Mouse (Mus musculus): ENCODE measurements around the gene 2300003K06Rik. TPM values are rescaled to one million over a fixed set of nuclear protein-coding genes. Genes with fewer than 3 reads are reported as not detected.
"Not testable (repeated sequence)": the region's sequence is repeated elsewhere in the genome, so short reads cannot be mapped to it uniquely, and the experiment has no call there.

Gene 2300003K06Rik
- not detected in 2 replicates for polyA plus RNA-seq (2015; fragmentation: Nextera tagmentation; extraction: Ambion mirVana)

GRCm38 (mm10) chr11:99837966-99838365 is at the start of gene 2300003K06Rik:
TSS of gene 2300003K06Rik (minus strand) at chr11:99838066.
- H3K27ac ChIP-seq (ENCODE audit: low read length): no peak within 1 kb of the TSS
- no peak within 1 kb of the TSS for H3K4me3 ChIP-seq (ENCODE audit: low read depth, low read length)
- WGBS: 79% methylated on average over 1 of the region's 1 CpGs
- H3K4me1 ChIP-seq (ENCODE audit: control insufficient read depth, insufficient read depth, low read length): no peaks in the 10 kb centered on the region
- no peaks in the 10 kb centered on the region for H3K9me3 ChIP-seq (replicated peaks; ENCODE audit: control insufficient read depth, low read length, poor library complexity, severe bottlenecking)
- no peaks in the 10 kb centered on the region for H3K27me3 ChIP-seq (ENCODE audit: control insufficient read depth, insufficient read depth, low read depth, low read length)
- no peak within 1 kb of the TSS for H3K9ac ChIP-seq (ENCODE audit: low read depth, low read length)
- no peaks in the 10 kb centered on the region for H3K36me3 ChIP-seq (ENCODE audit: control insufficient read depth, insufficient read depth, low read length)
- H3K4me2 ChIP-seq (ENCODE audit: low read length): no peak within 1 kb of the TSS
- no peak for ATAC-seq

DNA sequence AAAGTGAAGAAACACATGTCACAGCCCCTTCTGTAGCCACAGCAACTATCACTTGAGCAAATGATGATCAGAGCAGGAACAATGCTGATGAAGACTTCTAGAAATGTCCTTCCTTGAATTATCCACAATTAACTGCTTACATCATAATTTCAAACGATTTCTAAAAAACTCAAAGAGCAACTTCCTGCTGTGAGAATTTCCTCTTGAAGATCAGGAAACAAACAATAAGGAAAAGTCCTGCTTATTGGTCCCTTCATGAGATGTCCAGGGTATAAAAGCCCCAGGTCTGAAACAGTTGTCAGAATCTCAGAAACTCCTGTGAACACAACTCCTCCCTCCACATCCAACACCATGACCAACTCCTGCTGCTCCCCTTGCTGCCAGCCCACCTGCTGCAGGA is 41.0 kb upstream of the 2300003K06Rik start, which contains the start of gene Gm11567:
Gene Gm11567 (plus strand): TSS at position 301 of the 400 bp plus-strand sequence.
- H3K4me2 ChIP-seq (ENCODE audit: low read length); H3K4me1 ChIP-seq (ENCODE audit: control insufficient read depth, insufficient read depth, low read length); H3K27ac ChIP-seq (ENCODE audit: low read length); H3K4me3 ChIP-seq (ENCODE audit: low read depth, low read length); H3K36me3 ChIP-seq (ENCODE audit: control insufficient read depth, insufficient read depth, low read length); H3K9ac ChIP-seq (ENCODE audit: low read depth, low read length); H3K9me3 ChIP-seq (replicated peaks; ENCODE audit: control insufficient read depth, low read length, poor library complexity, severe bottlenecking); H3K27me3 ChIP-seq (ENCODE audit: control insufficient read depth, insufficient read depth, low read depth, low read length); ATAC-seq: not testable (repeated sequence)
- 52% methylated on average over 1 of the region's 1 CpGs for WGBS

DNA sequence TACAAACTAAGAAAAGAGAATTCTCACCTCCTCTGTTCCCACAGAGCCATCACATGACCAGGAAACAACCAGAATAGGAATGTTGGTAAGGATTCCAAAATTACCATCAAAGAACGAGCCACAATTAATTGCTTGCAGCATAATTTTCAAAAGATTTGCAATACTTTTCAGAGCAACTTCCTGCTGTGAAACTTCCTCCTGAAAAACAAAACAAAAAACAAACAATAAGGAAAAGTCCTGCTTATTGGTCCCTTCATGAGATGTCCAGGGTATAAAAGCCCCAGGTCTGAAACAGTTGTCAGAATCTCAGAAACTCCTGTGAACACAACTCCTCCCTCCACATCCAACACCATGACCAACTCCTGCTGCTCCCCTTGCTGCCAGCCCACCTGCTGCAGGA is 35.2 kb upstream of the 2300003K06Rik start, which contains the start of gene Krtap9-1:
Gene Krtap9-1 (plus strand): TSS at position 301 of the 400 bp plus-strand sequence.
- not testable (repeated sequence) for H3K4me1 ChIP-seq (ENCODE audit: control insufficient read depth, insufficient read depth, low read length); H3K27ac ChIP-seq (ENCODE audit: low read length); ATAC-seq; H3K36me3 ChIP-seq (ENCODE audit: control insufficient read depth, insufficient read depth, low read length); H3K4me3 ChIP-seq (ENCODE audit: low read depth, low read length); H3K9ac ChIP-seq (ENCODE audit: low read depth, low read length); H3K27me3 ChIP-seq (ENCODE audit: control insufficient read depth, insufficient read depth, low read depth, low read length); H3K4me2 ChIP-seq (ENCODE audit: low read length); H3K9me3 ChIP-seq (replicated peaks; ENCODE audit: control insufficient read depth, low read length, poor library complexity, severe bottlenecking)
- WGBS: 92% methylated on average over 1 of the region's 1 CpGs

GRCm38 (mm10) chr11:99864176-99864575 is 26.3 kb upstream of the 2300003K06Rik start, which contains the start of gene Gm11559:
TSS of gene Gm11559 (plus strand) at chr11:99864476.
- not testable (repeated sequence) for H3K4me3 ChIP-seq (ENCODE audit: low read depth, low read length); H3K4me2 ChIP-seq (ENCODE audit: low read length); H3K9me3 ChIP-seq (replicated peaks; ENCODE audit: control insufficient read depth, low read length, poor library complexity, severe bottlenecking); H3K4me1 ChIP-seq (ENCODE audit: control insufficient read depth, insufficient read depth, low read length); H3K27me3 ChIP-seq (ENCODE audit: control insufficient read depth, insufficient read depth, low read depth, low read length); H3K36me3 ChIP-seq (ENCODE audit: control insufficient read depth, insufficient read depth, low read length); H3K9ac ChIP-seq (ENCODE audit: low read depth, low read length); H3K27ac ChIP-seq (ENCODE audit: low read length); ATAC-seq
- 70% methylated on average over 1 of the region's 1 CpGs for WGBS

GRCm38 (mm10) chr11:99858761-99859160 is 20.9 kb upstream of the 2300003K06Rik start:
- no peak overlapping the region for H3K9ac ChIP-seq (ENCODE audit: low read depth, low read length)
- H3K4me2 ChIP-seq (ENCODE audit: low read length): no peak overlapping the region
- ATAC-seq: no peak
- no peaks in the 10 kb centered on the region for H3K36me3 ChIP-seq (ENCODE audit: control insufficient read depth, insufficient read depth, low read length)
- H3K9me3 ChIP-seq (replicated peaks; ENCODE audit: control insufficient read depth, low read length, poor library complexity, severe bottlenecking): no peaks in the 10 kb centered on the region
- no peaks in the 10 kb centered on the region for H3K27me3 ChIP-seq (ENCODE audit: control insufficient read depth, insufficient read depth, low read depth, low read length)
- H3K27ac ChIP-seq (ENCODE audit: low read length): no peak overlapping the region
- WGBS: 71% methylated on average over 2 of the region's 2 CpGs
- peaks cover 3% of the 10 kb centered on the region; the same call in 1 of the 2 replicates for H3K4me1 ChIP-seq (ENCODE audit: control insufficient read depth, insufficient read depth, low read length)
- no peak overlapping the region for H3K4me3 ChIP-seq (ENCODE audit: low read depth, low read length)

DNA sequence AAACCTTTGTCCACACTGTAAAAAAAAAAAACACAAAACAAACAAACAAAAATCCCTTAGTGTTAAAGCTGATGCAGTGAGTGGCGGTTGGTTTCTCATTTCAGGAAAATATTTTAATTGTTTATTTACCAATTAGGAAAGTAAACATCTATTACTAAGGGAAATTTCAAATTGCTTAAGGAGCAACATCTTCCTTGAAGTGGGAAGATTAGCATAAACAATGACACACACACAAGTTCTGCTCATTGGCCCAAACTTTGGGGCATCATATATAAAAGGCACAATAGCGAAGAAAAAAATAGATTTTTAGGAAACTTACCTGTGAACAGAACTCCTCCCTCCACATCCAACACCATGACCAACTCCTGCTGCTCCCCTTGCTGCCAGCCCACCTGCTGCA is 19.8 kb upstream of the 2300003K06Rik start, which contains the start of gene Gm11568:
Gene Gm11568 (plus strand): TSS at position 301 of the 400 bp plus-strand sequence.
- Histone ChIP-seq H3K4me1 (ENCODE audit: control insufficient read depth, insufficient read depth, low read length) (peaks cover 3% of the 10 kb centered on the region; the same call in 1 of the 2 replicates), H3K27me3 (ENCODE audit: control insufficient read depth, insufficient read depth, low read depth, low read length) (no peaks in the 10 kb centered on the region), H3K4me3 (ENCODE audit: low read depth, low read length) (no peak within 1 kb of the TSS), H3K36me3 (ENCODE audit: control insufficient read depth, insufficient read depth, low read length) (no peaks in the 10 kb centered on the region), H3K9me3 (replicated peaks; ENCODE audit: control insufficient read depth, low read length, poor library complexity, severe bottlenecking) (no peaks in the 10 kb centered on the region), H3K27ac (ENCODE audit: low read length) (no peak within 1 kb of the TSS), H3K4me2 (ENCODE audit: low read length) (no peak within 1 kb of the TSS), H3K9ac (ENCODE audit: low read depth, low read length) (no peak within 1 kb of the TSS)
- 91% methylated on average over 2 of the region's 2 CpGs for WGBS
- no peak for ATAC-seq

GRCm38 (mm10) chr11:99854121-99854520 is 16.3 kb upstream of the 2300003K06Rik start:
- no peaks in the 10 kb centered on the region for H3K27me3 ChIP-seq (ENCODE audit: control insufficient read depth, insufficient read depth, low read depth, low read length)
- no peak overlapping the region for H3K27ac ChIP-seq (ENCODE audit: low read length)
- WGBS: 62% methylated on average over 3 of the region's 3 CpGs
- no peaks in the 10 kb centered on the region for H3K9me3 ChIP-seq (replicated peaks; ENCODE audit: control insufficient read depth, low read length, poor library complexity, severe bottlenecking)
- no peak overlapping the region for H3K9ac ChIP-seq (ENCODE audit: low read depth, low read length)
- peaks cover 3% of the 10 kb centered on the region; the same call in 1 of the 2 replicates for H3K4me1 ChIP-seq (ENCODE audit: control insufficient read depth, insufficient read depth, low read length)
- ATAC-seq: 0 out of 2 replicates have a peak, but pooled peaks have one; percentile 42
- no peaks in the 10 kb centered on the region for H3K36me3 ChIP-seq (ENCODE audit: control insufficient read depth, insufficient read depth, low read length)
- H3K4me3 ChIP-seq (ENCODE audit: low read depth, low read length): no peak overlapping the region
- H3K4me2 ChIP-seq (ENCODE audit: low read length): no peak overlapping the region

- H3K4me3 ChIP-seq (ENCODE audit: low read depth, low read length): no peak within 1 kb of the TSS
- H3K4me1 ChIP-seq (ENCODE audit: control insufficient read depth, insufficient read depth, low read length): peaks cover 3% of the 10 kb centered on the region; the same call in 1 of the 2 replicates
- no peaks in the 10 kb centered on the region for H3K27me3 ChIP-seq (ENCODE audit: control insufficient read depth, insufficient read depth, low read depth, low read length)
- no peak for ATAC-seq
- H3K4me2 ChIP-seq (ENCODE audit: low read length): no peak within 1 kb of the TSS
- no peak within 1 kb of the TSS for H3K27ac ChIP-seq (ENCODE audit: low read length)
- no peaks in the 10 kb centered on the region for H3K36me3 ChIP-seq (ENCODE audit: control insufficient read depth, insufficient read depth, low read length)
- H3K9ac ChIP-seq (ENCODE audit: low read depth, low read length): no peak within 1 kb of the TSS
- H3K9me3 ChIP-seq (replicated peaks; ENCODE audit: control insufficient read depth, low read length, poor library complexity, severe bottlenecking): no peaks in the 10 kb centered on the region
These were observed 13.6 kb upstream of the 2300003K06Rik start, which contains the start of gene Krtap4-16 for GRCm38 (mm10) chr11:99851508-99851907. TSS of gene Krtap4-16 (minus strand) at chr11:99851608.

- 89% methylated on average over 2 of the region's 2 CpGs for WGBS
- Histone ChIP-seq H3K27ac (ENCODE audit: low read length) (no peak overlapping the region), H3K9me3 (replicated peaks; ENCODE audit: control insufficient read depth, low read length, poor library complexity, severe bottlenecking) (no peaks in the 10 kb centered on the region), H3K36me3 (ENCODE audit: control insufficient read depth, insufficient read depth, low read length) (no peaks in the 10 kb centered on the region), H3K9ac (ENCODE audit: low read depth, low read length) (no peak overlapping the region), H3K4me1 (ENCODE audit: control insufficient read depth, insufficient read depth, low read length) (no peaks in the 10 kb centered on the region), H3K27me3 (ENCODE audit: control insufficient read depth, insufficient read depth, low read depth, low read length) (no peaks in the 10 kb centered on the region), H3K4me2 (ENCODE audit: low read length) (no peak overlapping the region), H3K4me3 (ENCODE audit: low read depth, low read length) (no peak overlapping the region)
- no peak for ATAC-seq
These were observed 8.9 kb upstream of the 2300003K06Rik start for GRCm38 (mm10) chr11:99846746-99847145.
